In genomic region chr1:161250031-161250603, GRCm38 (mm10) we compare ENCODE assay signal across 8 mouse cellular contexts. TPM values are rescaled to one million over a fixed set of nuclear protein-coding genes. Genes with fewer than 3 reads are reported as not detected.
DNase-seq lines count a peak whose midpoint lies in the region; ATAC-seq and TF ChIP-seq lines count a peak whose summit lies in the region.

No protein-coding gene starts in this region.

- peak; percentile 21 for DNase-seq in gastrocnemius, adult 18-20 months (ENCODE audit: low spot score)
- DNase-seq in gastrocnemius, postnatal 36 days, result no peak
- DNase-seq in left cerebral cortex, postnatal 14 days (ENCODE audit: low spot score in 2 of 2), result peak; percentile 23 to 47

- 2% methylated on average over 15 of the region's 15 CpGs for WGBS in forebrain, embryonic 12.5 days
- whole genome bisulfite sequencing in hindbrain, embryonic 13.5 days, result 1% methylated on average over 15 of the region's 15 CpGs
- under 1% methylated on average over 15 of the region's 15 CpGs for WGBS in small intestine, adult 2 months

- peaks cover 18% of the 10 kb centered on the region for H3K36me3 ChIP-seq in forebrain, embryonic 12.5 days (replicated peaks)
- peaks cover 7% of the 10 kb centered on the region for H3K36me3 ChIP-seq in hindbrain, embryonic 13.5 days
- H3K36me3 ChIP-seq in small intestine, adult 2 months (ENCODE audit: control insufficient read depth, insufficient read depth, low read length), result peaks cover 15% of the 10 kb centered on the region

- intact Hi-C loops in gastrocnemius, postnatal 36 days (cut with DNase I), result no loop called here
- intact Hi-C loops in left cerebral cortex, postnatal 14 days (cut with DNase I), result no loop called here

- H3K9me3 ChIP-seq in forebrain, embryonic 12.5 days, result no peaks in the 10 kb centered on the region
- no peaks in the 10 kb centered on the region for H3K9me3 ChIP-seq in hindbrain, embryonic 13.5 days

- peaks cover 11% of the 10 kb centered on the region for H3K4me1 ChIP-seq in brown adipose tissue, adult 24 weeks (ENCODE audit: control insufficient read depth, insufficient read depth, insufficient read length, low read length)
- peaks cover 34% of the 10 kb centered on the region for H3K4me1 ChIP-seq in forebrain, embryonic 12.5 days
- peaks cover 37% of the 10 kb centered on the region for H3K4me1 ChIP-seq in hindbrain, embryonic 13.5 days (replicated peaks)
- H3K4me1 ChIP-seq in small intestine, adult 2 months (ENCODE audit: control insufficient read depth, insufficient read depth, insufficient read length, low read length), result peaks cover 23% of the 10 kb centered on the region; the same call in 1 of the 2 replicates

- TF ChIP-seq POLR2A in small intestine, adult 2 months (IDR thresholded peaks at IDR 0.05; ENCODE audit: low read depth, low read length), result no peak

- peak overlapping the region; percentile 93 for H3K27ac ChIP-seq in brown adipose tissue, adult 24 weeks (replicated peaks; ENCODE audit: low read depth, low read length)
- 0 out of 2 replicates have a peak overlapping the region, but pooled peaks have one; percentile 67 for H3K27ac ChIP-seq in forebrain, embryonic 12.5 days
- peak overlapping the region; percentile 60; the same call in 1 of the 2 replicates for H3K27ac ChIP-seq in hindbrain, embryonic 13.5 days
- H3K27ac ChIP-seq in small intestine, adult 2 months (ENCODE audit: insufficient read depth, low read depth, low read length), result peak overlapping the region; percentile 93

- H3K9ac ChIP-seq in forebrain, embryonic 12.5 days, result peak overlapping the region; percentile 84
- peak overlapping the region; percentile 94 for H3K9ac ChIP-seq in hindbrain, embryonic 13.5 days

- TF ChIP-seq CTCF in small intestine, adult 2 months (IDR thresholded peaks at IDR 0.05; ENCODE audit: extremely low read depth, insufficient read length, insufficient replicate concordance, low read depth, low read length), result no peak

- peak overlapping the region; percentile 97 for H3K4me3 ChIP-seq in brown adipose tissue, adult 24 weeks (ENCODE audit: insufficient read depth, low read depth, low read length)
- peak overlapping the region; percentile 75 for H3K4me3 ChIP-seq in forebrain, embryonic 12.5 days (replicated peaks)
- H3K4me3 ChIP-seq in hindbrain, embryonic 13.5 days, result peak overlapping the region; percentile 92
- H3K4me3 ChIP-seq in small intestine, adult 2 months (ENCODE audit: low read depth, low read length), result peak overlapping the region; percentile 83

- peak overlapping the region; percentile 77 for H3K4me2 ChIP-seq in forebrain, embryonic 12.5 days
- H3K4me2 ChIP-seq in hindbrain, embryonic 13.5 days, result peak overlapping the region; percentile 92

- peak; percentile 77 for ATAC-seq in forebrain, embryonic 12.5 days (ENCODE audit: low FRiP score)
- ATAC-seq in hindbrain, embryonic 13.5 days (ENCODE audit: low FRiP score), result peak; percentile 52
- ATAC-seq in megakaryocyte, adult 5-6 weeks (ENCODE audit: poor library complexity, severe bottlenecking), result peak; percentile 4

- peaks cover 9% of the 10 kb centered on the region for H3K27me3 ChIP-seq in forebrain, embryonic 12.5 days
- peaks cover 13% of the 10 kb centered on the region for H3K27me3 ChIP-seq in hindbrain, embryonic 13.5 days
- H3K27me3 ChIP-seq in small intestine, adult 2 months (ENCODE audit: control insufficient read depth, insufficient read depth, low read length), result no peaks in the 10 kb centered on the region

RNA-seq across cellular contexts. Expression of gene Prdx6, which starts 0.9 kb away (rescaled TPM):
- 100 to 1,000 TPM; 128 to 131 TPM for total RNA-seq in gastrocnemius, adult 18-20 months (2021)
- total RNA-seq in gastrocnemius, postnatal 36 days (2021), result 100 to 1,000 TPM; 104 to 117 TPM
- 268 and 347 TPM in 2 replicates for polyA plus RNA-seq in brown adipose tissue, adult 24 weeks (2012; ENCODE audit: insufficient read depth, insufficient read length, missing spikeins)
- 357 and 360 TPM in 2 replicates for polyA plus RNA-seq in forebrain, embryonic 12.5 days (2016; fragmentation: Nextera tagmentation; extraction: Ambion mirVana)
- 209 and 223 TPM in 2 replicates for polyA plus RNA-seq in hindbrain, embryonic 13.5 days (2015; fragmentation: Nextera tagmentation; extraction: Ambion mirVana)
- 100 to 1,000 TPM; 277 to 282 TPM for total RNA-seq in left cerebral cortex, postnatal 14 days (2021)
- total RNA-seq in megakaryocyte, adult 5-6 weeks (2015), result 161 and 201 TPM in 2 replicates
- total RNA-seq in megakaryocyte, adult 5-6 weeks (2017), result 213 and 226 TPM in 2 replicates
- polyA plus RNA-seq in small intestine, adult 2 months (2012; rRNA removed), result 52.8 and 59.5 TPM in 2 replicates

Comparison
In these comparisons a context has a peak if more than half of its experiments do, and no peak if none do; other contexts are left out.
1. DNase-seq: peak in gastrocnemius, adult 18-20 months (single experiment) and left cerebral cortex, postnatal 14 days (2 of 2); none in gastrocnemius, postnatal 36 days (0 of 2).
2. ATAC-seq: peak in every context shown above with its lines; median percentile 77 in forebrain, embryonic 12.5 days; 52 in hindbrain, embryonic 13.5 days; 4 in megakaryocyte, adult 5-6 weeks.
3. Peak in every context shown above with its lines, with median percentiles within 50 percentile points of each other: H3K27ac ChIP-seq and H3K4me3 ChIP-seq.